Mouse (Mus musculus) gastrocnemius, postnatal 14 days (tissue): ENCODE results near the gene 4930524N10Rik. TPM values are rescaled to one million over a fixed set of nuclear protein-coding genes. Genes with fewer than 3 reads are reported as not detected.

ENCODE experiments used
- DNase-seq: peaks from one replicate; pipeline ENCODE4 v3.0.0; 2021; ENCODE audit warnings: mixed read lengths
- intact Hi-C: fragments of 180-260 bp; cut with DNase I; formaldehyde crosslinking; loops from one replicate; pipeline ENCODE4 v1.15.1; 2025; ENCODE audit warnings: low total_unique reads
- long read RNA-seq, 2 experiments: library from polyadenylated mRNA; stranded (forward); transcript quantifications; one replicate each; pipeline ENCODE4 v2.0.0; 2021
- total RNA-seq, 2 experiments: library from RNA; stranded (reverse); gene quantifications; 2 replicates each; pipeline ENCODE4 v1.2.3; 2021

Gene 4930524N10Rik
- not detected for total RNA-seq
- long read RNA-seq, experiment 1 = 0 reads
- long read RNA-seq, experiment 2 = 0 reads

GRCm38 (mm10) chrX:154343292-154343691, at the start of gene 4930524N10Rik:
Gene 4930524N10Rik (minus strand): TSS chrX:154343392.
- intact Hi-C loops = no loop called here
- DNase-seq = no peak

- DNase-seq = no peak
- intact Hi-C loops = no loop called here
These were observed 6.8 kb upstream of the 4930524N10Rik start for GRCm38 (mm10) chrX:154350042-154350441.

DNA sequence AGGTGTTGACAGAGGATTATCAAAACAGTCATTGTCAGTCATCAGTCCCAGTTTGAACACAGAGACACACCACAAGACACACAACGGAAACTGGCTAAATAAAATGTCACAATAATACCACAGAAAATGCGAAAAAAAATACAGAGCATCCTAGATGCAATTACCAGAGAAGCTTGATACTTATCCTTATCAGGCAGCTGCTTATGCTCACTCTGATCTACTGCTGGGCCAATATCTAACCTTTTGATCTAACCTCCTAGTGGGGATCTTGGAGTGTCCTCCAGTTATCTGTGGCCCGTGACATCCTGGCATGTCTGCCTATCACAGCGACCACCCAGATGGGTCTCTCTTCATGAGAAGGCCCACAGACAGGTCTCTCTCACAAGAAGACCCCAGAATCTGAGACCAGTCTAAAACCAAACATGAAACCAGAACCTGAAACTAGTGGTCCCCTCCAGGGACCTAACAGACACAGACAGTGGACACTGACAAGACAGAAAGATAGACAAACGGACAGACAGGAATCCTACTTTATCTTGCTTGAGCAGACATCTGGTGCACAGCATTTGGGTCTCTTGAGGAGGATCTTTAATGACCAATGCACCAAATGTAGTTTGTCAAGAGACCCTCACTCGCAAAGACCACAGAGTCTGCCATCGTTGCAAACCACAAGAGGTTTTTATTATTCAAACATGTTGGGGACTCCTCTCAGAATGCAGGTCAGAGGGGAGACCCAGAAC, 6.3 kb upstream of the 4930524N10Rik start:
- intact Hi-C loops = no loop called here

GRCm38 (mm10) chrX:154347933-154348332, 4.7 kb upstream of the 4930524N10Rik start:
- intact Hi-C loops = no loop called here
- DNase-seq = no peak

More for the DNA sequence above, 6.3 kb upstream of the 4930524N10Rik start:
- no peak for DNase-seq

Other genes starting within 250 kb of the 4930524N10Rik start
- gene Gm15140, start 222.7 kb downstream of the 4930524N10Rik start, total RNA-seq = not detected
- gene Samt4, start 138.6 kb upstream of the 4930524N10Rik start, total RNA-seq = not detected
- not detected for gene Samt2, start 236.0 kb upstream of the 4930524N10Rik start, total RNA-seq